Mouse (Mus musculus) heart, postnatal 0 days (tissue): ENCODE results near the gene Eps8l1. TPM values are rescaled to one million over a fixed set of nuclear protein-coding genes. Genes with fewer than 3 reads are reported as not detected.
"Not testable (repeated sequence)": the region's sequence is repeated elsewhere in the genome, so short reads cannot be mapped to it uniquely, and the experiment has no call there.

Experiments used
- ATAC-seq: fragments of 200-750 bp; cut with Nextera tagmentation; 2 replicates; pipeline ENCODE4 v1.8.0; 2017; ENCODE audit warnings: low read depth, moderate number of reproducible peaks, moderate library complexity; ENCODE audit not compliant: insufficient read depth
- DNase-seq: peaks from one replicate; pipeline ENCODE4 v3.0.0-alpha.2; 2016; ENCODE audit warnings: low spot score
- H3K27ac ChIP-seq: fragments of 300-500 bp; sonication (generic); 2 replicates; pipeline ENCODE4 v1.5.1; 2014; ENCODE audit warnings: low read depth, mild to moderate bottlenecking
- H3K27me3 ChIP-seq: fragments of 300-500 bp; sonication (generic); 2 replicates; pipeline ENCODE4 v1.6.1; 2014; ENCODE audit warnings: low read length, mixed read lengths; ENCODE audit not compliant: control insufficient read depth, insufficient read depth
- H3K36me3 ChIP-seq: fragments of 300-500 bp; sonication (generic); replicated peaks from 2 replicates; pipeline ENCODE4 v1.6.1; 2014; ENCODE audit warnings: low read length, mixed read lengths; ENCODE audit not compliant: control insufficient read depth, insufficient read depth
- H3K4me1 ChIP-seq: fragments of 300-500 bp; sonication (generic); 2 replicates; pipeline ENCODE4 v1.6.1; 2014; ENCODE audit warnings: antibody characterized with exemption; ENCODE audit not compliant: control insufficient read depth, insufficient read depth
- H3K4me2 ChIP-seq: fragments of 300-500 bp; sonication (generic); 2 replicates; pipeline ENCODE4 v1.6.1; 2014; ENCODE audit warnings: low read depth, mild to moderate bottlenecking, low read length, moderate library complexity
- H3K4me3 ChIP-seq: fragments of 300-500 bp; sonication (generic); 2 replicates; pipeline ENCODE4 v1.5.1; 2014; ENCODE audit warnings: low read depth, low read length
- H3K9ac ChIP-seq: fragments of 300-500 bp; sonication (generic); replicated peaks from 2 replicates; pipeline ENCODE4 v1.6.1; 2014; ENCODE audit warnings: low read depth, low read length, mixed read lengths
- H3K9me3 ChIP-seq: fragments of 300-500 bp; sonication (generic); replicated peaks from 2 replicates; pipeline ENCODE4 v1.6.1; 2016; ENCODE audit warnings: low read length; ENCODE audit not compliant: control insufficient read depth
- CTCF ChIP-seq: IDR thresholded peaks from 2 replicates; pipeline ENCODE4 v1.5.1; 2016; ENCODE audit warnings: antibody characterized with exemption, control low read depth, low read depth
- EP300 ChIP-seq: IDR thresholded peaks from 2 replicates; pipeline ENCODE4 v1.6.1; 2016; ENCODE audit warnings: antibody characterized with exemption, low read depth
- WGBS: fragments of 180-500 bp; shearing (Covaris S2); extraction: QIAGEN DNeasy Blood & Tissue Kit; methylation state at CpG from one replicate; pipeline ENCODE4 v1.1.7; 2014; 5-methylcytosine and 5-hydroxymethylcytosine counted together
- polyA plus RNA-seq: library from polyadenylated mRNA; unstranded; fragments of >200 nt; fragmentation: Nextera tagmentation; extraction: Ambion mirVana; gene quantifications from 2 replicates; pipeline ENCODE4 v1.2.1, GENCODE M21; 2015
- total RNA-seq: library from RNA; depleted of rRNA; stranded (reverse); fragments of >200 nt; gene quantifications from 2 replicates; pipeline ENCODE4 v1.2.3, GENCODE M21; 2014; ENCODE audit warnings: low replicate concordance; rRNA removed

Eps8l1 gene
- total RNA-seq (0.88 and 6.1 TPM in 2 replicates), polyA plus RNA-seq (1.00 and 4.0 TPM in 2 replicates)

DNA sequence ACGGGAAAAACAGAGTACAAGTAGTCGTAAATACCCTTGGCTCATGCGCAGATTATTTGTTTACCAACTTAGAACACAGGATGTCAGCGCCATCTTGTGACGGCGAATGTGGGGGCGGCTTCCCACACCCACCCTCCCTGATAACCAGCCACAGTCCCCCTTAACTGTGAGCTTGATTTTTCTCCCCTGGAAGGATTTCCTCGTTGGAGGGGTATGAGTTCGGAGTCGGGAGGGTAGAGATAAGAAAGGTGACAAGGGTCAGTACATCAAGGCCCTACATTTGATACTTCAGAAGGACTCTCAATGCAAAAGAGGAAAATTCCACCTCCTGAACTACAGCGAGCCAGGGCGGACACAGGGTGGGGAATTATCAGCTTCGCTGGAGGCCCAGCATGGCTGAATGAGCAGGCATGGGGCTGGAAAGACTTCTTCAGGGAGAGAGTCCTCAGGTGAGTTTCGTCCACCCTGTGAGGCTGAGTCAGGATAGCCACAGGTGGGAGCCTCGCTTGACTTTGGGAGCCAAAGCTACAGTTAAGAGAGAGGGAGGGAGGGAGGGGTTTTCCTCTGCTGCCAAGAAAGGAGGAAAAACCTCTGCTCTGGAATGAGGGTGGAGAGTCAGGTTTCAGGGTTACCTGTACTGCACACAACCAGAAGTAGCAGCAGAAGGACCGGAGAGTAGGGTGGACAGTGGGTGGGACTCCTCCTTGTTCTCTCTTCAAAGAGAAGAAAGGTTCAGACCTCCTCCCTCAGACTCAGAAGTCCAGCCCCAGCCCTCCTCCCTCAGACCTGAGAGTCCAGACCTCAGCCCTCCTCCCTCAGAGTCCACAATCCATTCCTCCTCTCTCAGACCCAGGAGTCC is at the start of gene Eps8l1:
Gene Eps8l1 (plus strand): TSS at position 99 of the 859 bp plus-strand sequence.
- TF ChIP-seq EP300 (no peak), CTCF (no peak)
- H3K27ac ChIP-seq: peak within 1 kb of the TSS; percentile 68
- no peaks in the 10 kb centered on the region for H3K27me3 ChIP-seq
- 43% methylated on average over 13 of the region's 16 CpGs for WGBS
- no peaks in the 10 kb centered on the region for H3K9me3 ChIP-seq
- peak; percentile 44; the same call in 1 of the 2 replicates for ATAC-seq
- H3K4me1 ChIP-seq: no peaks in the 10 kb centered on the region
- peak within 1 kb of the TSS; percentile 49 for H3K4me2 ChIP-seq
- H3K9ac ChIP-seq: no peak within 1 kb of the TSS; the same call in 1 of the 2 replicates
- H3K36me3 ChIP-seq: no peaks in the 10 kb centered on the region
- no peak for DNase-seq
- peak within 1 kb of the TSS; percentile 31 for H3K4me3 ChIP-seq

DNA sequence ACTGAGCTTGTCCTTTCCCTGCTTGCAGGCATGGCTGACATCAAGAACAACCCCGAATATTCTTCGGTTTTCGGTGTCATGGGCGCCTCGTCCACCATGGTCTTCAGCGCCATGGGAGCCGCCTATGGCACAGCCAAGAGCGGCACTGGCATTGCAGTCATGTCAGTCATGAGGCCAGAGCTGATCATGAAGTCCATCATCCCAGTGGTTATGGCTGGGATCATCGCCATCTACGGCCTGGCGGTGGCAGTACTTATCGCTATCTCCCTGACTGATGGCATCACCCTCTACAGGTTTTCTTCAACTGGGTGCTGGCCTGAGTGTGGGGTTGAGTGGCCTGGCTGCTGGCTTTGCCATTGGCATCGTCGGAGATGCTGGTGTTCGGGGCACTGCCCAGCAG is 48.1 kb upstream of the Eps8l1 start:
- 92% methylated on average over 15 of the region's 15 CpGs for WGBS
- ATAC-seq, H3K9me3 ChIP-seq, H3K4me1 ChIP-seq, H3K4me2 ChIP-seq, H3K36me3 ChIP-seq, H3K4me3 ChIP-seq, DNase-seq, H3K27ac ChIP-seq, H3K27me3 ChIP-seq, H3K9ac ChIP-seq: not testable (repeated sequence)

DNA sequence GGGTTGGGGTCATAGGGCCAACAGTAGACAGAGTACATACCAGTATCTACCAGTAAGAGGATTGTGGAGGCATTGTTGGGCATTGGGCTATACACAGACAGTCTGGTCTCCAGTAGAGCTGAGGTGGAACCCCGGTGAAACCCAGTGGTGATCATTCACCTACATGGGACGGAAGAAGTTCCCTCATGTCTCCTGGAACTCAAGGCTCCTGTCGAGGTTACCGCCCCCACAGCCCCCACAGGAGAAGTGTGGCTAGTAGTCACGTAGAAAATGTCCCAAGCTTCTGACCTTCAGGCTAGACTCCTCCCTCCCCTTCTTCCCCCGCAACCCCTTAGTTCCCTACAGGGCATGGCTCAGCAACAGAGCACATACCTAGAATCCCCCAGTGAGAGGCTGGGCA is 40.8 kb upstream of the Eps8l1 start:
- H3K4me2 ChIP-seq: no peak overlapping the region
- no peak overlapping the region for H3K4me3 ChIP-seq
- no peaks in the 10 kb centered on the region for H3K4me1 ChIP-seq
- H3K27ac ChIP-seq: no peak overlapping the region
- TF ChIP-seq EP300: no peak
- TF ChIP-seq CTCF: no peak
- DNase-seq (no peak), ATAC-seq (no peak)
- no peak overlapping the region for H3K9ac ChIP-seq
- WGBS: 78% methylated on average over 6 of the region's 6 CpGs
- no peaks in the 10 kb centered on the region for H3K9me3 ChIP-seq
- H3K36me3 ChIP-seq: peaks cover 12% of the 10 kb centered on the region
- H3K27me3 ChIP-seq: no peaks in the 10 kb centered on the region

DNA sequence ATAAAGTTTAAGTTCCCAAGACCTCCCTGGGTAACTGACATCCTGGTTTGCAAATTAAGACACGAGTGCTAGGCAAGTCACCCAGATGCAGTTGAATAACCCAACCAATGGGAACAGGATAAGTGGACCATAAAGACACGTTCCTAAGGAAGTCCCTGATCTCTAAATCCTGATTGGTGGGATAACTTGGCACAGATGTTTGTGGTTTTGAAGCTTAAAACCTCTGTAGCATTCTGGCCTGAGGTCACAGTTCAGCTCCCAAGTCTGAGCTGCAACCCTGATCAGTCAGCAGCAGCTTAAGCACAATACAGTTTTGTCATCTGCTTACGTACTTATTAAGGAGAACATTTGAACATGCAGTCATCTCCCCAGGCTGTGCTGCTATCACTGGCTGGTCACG is 40.2 kb upstream of the Eps8l1 start:
- H3K4me1 ChIP-seq: no peaks in the 10 kb centered on the region
- peaks cover 17% of the 10 kb centered on the region for H3K36me3 ChIP-seq
- no peaks in the 10 kb centered on the region for H3K9me3 ChIP-seq
- no peak overlapping the region for H3K9ac ChIP-seq
- ATAC-seq (no peak), DNase-seq (no peak)
- H3K4me3 ChIP-seq: no peak overlapping the region
- WGBS: 44% methylated on average over 4 of the region's 4 CpGs
- no peak overlapping the region for H3K27ac ChIP-seq
- no peak overlapping the region for H3K4me2 ChIP-seq
- H3K27me3 ChIP-seq: no peaks in the 10 kb centered on the region
- TF ChIP-seq EP300 (no peak), CTCF (no peak)

DNA sequence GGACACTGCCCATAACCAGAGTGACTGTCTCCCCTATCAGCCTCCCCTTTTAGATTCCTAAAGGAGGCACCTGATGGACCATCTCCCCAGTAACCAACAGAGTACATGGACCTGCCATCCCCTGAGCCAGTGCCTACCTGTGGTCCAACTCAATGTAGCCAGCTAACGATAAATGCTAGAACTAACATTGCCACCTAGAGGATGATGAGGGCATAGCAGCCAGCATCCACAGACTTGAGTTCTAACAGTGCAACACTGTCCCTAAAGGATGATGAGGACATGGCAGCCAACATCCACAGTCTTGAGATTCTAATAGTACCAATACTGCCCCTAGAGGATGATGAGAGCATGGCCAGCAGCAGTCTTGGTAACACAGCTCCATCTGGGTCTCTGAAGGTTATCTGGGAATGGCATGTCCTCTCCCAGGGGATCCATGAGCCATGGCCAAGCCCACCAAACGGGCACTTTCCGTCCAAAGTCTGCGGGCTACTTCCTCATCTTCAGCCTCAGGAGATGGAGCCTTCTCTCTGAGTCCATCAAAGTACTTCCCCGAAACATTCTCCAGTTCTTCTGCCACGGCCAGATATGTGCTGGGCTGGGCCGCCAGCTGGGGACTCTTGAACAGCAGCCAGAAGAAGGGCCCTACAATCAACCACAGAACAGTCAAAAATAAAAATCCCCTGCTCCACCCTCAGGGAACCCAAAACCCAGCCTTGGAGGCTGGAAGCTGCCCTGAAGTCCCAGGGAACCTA is 33.1 kb upstream of the Eps8l1 start:
- no peak overlapping the region for H3K4me3 ChIP-seq
- H3K36me3 ChIP-seq: peaks cover 67% of the 10 kb centered on the region
- H3K9me3 ChIP-seq: no peaks in the 10 kb centered on the region
- TF ChIP-seq EP300 (no peak), CTCF (peak; percentile 100)
- DNase-seq (peak; percentile 94), ATAC-seq (peak; percentile 93)
- H3K27me3 ChIP-seq: no peaks in the 10 kb centered on the region
- WGBS: 52% methylated on average over 7 of the region's 7 CpGs
- H3K4me1 ChIP-seq: no peaks in the 10 kb centered on the region
- no peak overlapping the region for H3K4me2 ChIP-seq
- H3K9ac ChIP-seq: no peak overlapping the region
- no peak overlapping the region for H3K27ac ChIP-seq
